Mouse (Mus musculus) G1E (cell line): Measurements from ENCODE around the gene Tinf2.

ENCODE experiments used
- CTCF ChIP-seq: IDR thresholded peaks from 2 replicates; pipeline ENCODE4 v1.5.1; 2012; ENCODE audit warnings: low read depth, low read length, inconsistent platforms, mixed read lengths
- GATA1 ChIP-seq: IDR thresholded peaks from 2 replicates; pipeline ENCODE4 v1.6.1; 2012; ENCODE audit warnings: borderline replicate concordance, low read length, inconsistent platforms, mixed read lengths
- TAL1 ChIP-seq: conservative IDR thresholded peaks from 2 replicates; pipeline ENCODE4 v1.6.1; 2012; ENCODE audit warnings: low read depth, low read length, inconsistent platforms, mixed read lengths

GRCm38 (mm10) chr14:55716884-55717283 is 35.3 kb upstream of the Tinf2 start:
- TF ChIP-seq CTCF = no peak
- TF ChIP-seq GATA1 = no peak
- TF ChIP-seq TAL1 = no peak
